Mouse (Mus musculus) gastrocnemius, postnatal 14 days (tissue): ENCODE measurements around the gene Olfr1121. TPM values are rescaled to one million over a fixed set of nuclear protein-coding genes. Genes with fewer than 3 reads are reported as not detected.
"Not testable (repeated sequence)": the region's sequence is repeated elsewhere in the genome, so short reads cannot be mapped to it uniquely, and the experiment has no call there.

ENCODE experiments used
- DNase-seq: peaks from one replicate; pipeline ENCODE4 v3.0.0; 2021; ENCODE audit warnings: mixed read lengths
- intact Hi-C: fragments of 180-260 bp; cut with DNase I; formaldehyde crosslinking; loops from one replicate; pipeline ENCODE4 v1.15.1; 2025; ENCODE audit warnings: low total_unique reads
- long read RNA-seq, 2 experiments: library from polyadenylated mRNA; stranded (forward); transcript quantifications; one replicate each; pipeline ENCODE4 v2.0.0; 2021
- total RNA-seq, 2 experiments: library from RNA; stranded (reverse); gene quantifications; 2 replicates each; pipeline ENCODE4 v1.2.3; 2021

Gene Olfr1121
- total RNA-seq, result not detected
- long read RNA-seq, experiment 1, result 0 reads
- long read RNA-seq, experiment 2, result 0 reads

GRCm38 (mm10) chr2:87369595-87369994 lies at the start of gene Olfr1121:
Gene Olfr1121, plus strand, starts transcription at chr2:87369895.
- intact Hi-C loops, result no loop called here
- DNase-seq, result no peak

- intact Hi-C loops, result no loop called here
- DNase-seq, result no peak
Measured at GRCm38 (mm10) chr2:87354515-87354914, 15.2 kb upstream of the Olfr1121 start, which contains the start of gene Olfr1120. Gene Olfr1120, plus strand, starts transcription at chr2:87354815.

- intact Hi-C loops, DNase-seq: not testable (repeated sequence)
Measured at GRCm38 (mm10) chr2:87360121-87360520, 9.6 kb upstream of the Olfr1121 start.

- intact Hi-C loops, result no loop called here
- no peak for DNase-seq
Measured at GRCm38 (mm10) chr2:87371726-87372125, 2.0 kb downstream of the Olfr1121 start.

- intact Hi-C loops, result no loop called here
- no peak for DNase-seq
Measured at GRCm38 (mm10) chr2:87383935-87384334, 14.2 kb downstream of the Olfr1121 start.

GRCm38 (mm10) chr2:87385549-87385948 lies 15.9 kb downstream of the Olfr1121 start, which contains the start of gene Olfr1122:
Gene Olfr1122, plus strand, starts transcription at chr2:87385849.
- DNase-seq, result no peak
- intact Hi-C loops, result no loop called here

- DNase-seq, intact Hi-C loops: not testable (repeated sequence)
Measured at GRCm38 (mm10) chr2:87393605-87394004, 23.9 kb downstream of the Olfr1121 start.

- intact Hi-C loops, DNase-seq: not testable (repeated sequence)
Measured at GRCm38 (mm10) chr2:87394686-87395085, 25.0 kb downstream of the Olfr1121 start.

- intact Hi-C loops, result no loop called here
Measured at GRCm38 (mm10) chr2:87416335-87416734, 46.6 kb downstream of the Olfr1121 start, which contains the start of gene Olfr1123. Gene Olfr1123, plus strand, starts transcription at chr2:87416635.

More at GRCm38 (mm10) chr2:87416335-87416734, 46.6 kb downstream of the Olfr1121 start, which contains the start of gene Olfr1123:
- no peak for DNase-seq

Other genes starting within 250 kb of the Olfr1121 start
- gene Olfr1110, start 229.6 kb upstream of the Olfr1121 start, total RNA-seq, result not detected
- gene Olfr1111, start 217.3 kb upstream of the Olfr1121 start, total RNA-seq, result not detected
- gene Olfr1112, start 182.1 kb upstream of the Olfr1121 start, total RNA-seq, result not detected
- not detected for gene Olfr1113, start 160.9 kb upstream of the Olfr1121 start, total RNA-seq
- not detected for gene Olfr1115, start 121.9 kb upstream of the Olfr1121 start, total RNA-seq
- not detected for gene Olfr1116, start 102.4 kb upstream of the Olfr1121 start, total RNA-seq
- not detected for gene Olfr1118, start 62.3 kb upstream of the Olfr1121 start, total RNA-seq
- not detected for gene Olfr1120, start 15.1 kb upstream of the Olfr1121 start, total RNA-seq
- gene Olfr1122, start 16.0 kb downstream of the Olfr1121 start, total RNA-seq, result not detected
- not detected for gene Olfr1123, start 46.7 kb downstream of the Olfr1121 start, total RNA-seq
- not detected for gene Olfr1124, start 60.4 kb downstream of the Olfr1121 start, total RNA-seq
- gene Olfr1126, start 84.1 kb downstream of the Olfr1121 start, total RNA-seq, result not detected
- gene Pramel7, start 127.2 kb downstream of the Olfr1121 start, total RNA-seq, result not detected
- gene Pramel6, start 136.7 kb downstream of the Olfr1121 start, total RNA-seq, result not detected
- not detected for gene Olfr153, start 161.9 kb downstream of the Olfr1121 start, total RNA-seq
- not detected for gene Olfr1128, start 175.6 kb downstream of the Olfr1121 start, total RNA-seq
- not detected for gene Olfr1129, start 204.0 kb downstream of the Olfr1121 start, total RNA-seq
- not detected for gene Olfr1130, start 236.3 kb downstream of the Olfr1121 start, total RNA-seq